Mouse (Mus musculus): ENCODE results near the gene Prss50.
A peak's percentile ranks its signal among the peaks of the same experiment; 100 is the strongest.

Gene Prss50

DNA sequence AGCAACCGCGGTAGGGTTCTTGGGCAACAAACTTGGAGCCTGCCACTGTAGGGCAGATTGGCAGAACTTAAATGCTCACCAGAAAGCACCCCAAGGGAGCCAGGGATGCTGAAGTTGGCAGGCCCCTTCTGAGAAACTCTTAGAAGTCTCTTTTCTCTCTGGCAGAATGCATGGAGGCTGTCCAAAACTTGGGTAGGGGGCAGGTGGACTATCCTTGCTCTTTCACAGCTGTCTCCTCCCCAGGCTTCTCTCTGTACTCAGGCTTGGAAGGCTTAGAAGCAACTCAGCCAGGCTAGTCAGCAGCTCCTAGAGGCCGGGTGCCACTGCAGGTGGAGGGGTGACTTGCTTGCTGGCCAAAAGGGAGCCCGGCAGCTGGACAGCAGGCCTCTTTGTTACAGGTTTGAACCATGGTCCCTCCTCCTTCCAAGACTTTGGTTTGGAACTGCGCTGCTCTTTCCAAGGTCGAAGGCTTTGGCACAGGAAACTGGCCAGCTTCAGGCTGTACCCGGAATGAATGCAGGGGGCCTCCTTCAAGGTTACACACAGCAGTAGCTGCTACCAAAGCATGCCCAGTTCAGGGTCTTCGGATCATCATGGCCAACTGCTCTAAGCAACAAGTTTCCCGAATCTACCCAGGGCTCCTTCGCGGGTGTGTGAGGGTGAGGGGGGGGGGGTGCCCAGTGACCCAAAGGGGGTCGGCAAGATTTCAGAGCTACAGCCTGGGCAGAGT, 21.6 kb downstream of the Prss50 start, which contains the start of gene Als2cl:
Gene Als2cl (plus strand): TSS at position 680 of the 730 bp plus-strand sequence.
- H3K36me3 ChIP-seq (ENCODE audit: insufficient read depth, low read length) = peaks cover 11% of the 10 kb centered on the region; the same call in 1 of the 2 replicates
- H3K4me3 ChIP-seq (replicated peaks; ENCODE audit: low read length) = peak within 1 kb of the TSS; percentile 86
- H3K9me3 ChIP-seq (ENCODE audit: low read length) = no peaks in the 10 kb centered on the region
- peaks cover 48% of the 10 kb centered on the region for H3K27me3 ChIP-seq (ENCODE audit: insufficient read depth, low read length)
- no peak for TF ChIP-seq POU5F1 (IDR thresholded peaks at IDR 0.05; ENCODE audit: borderline replicate concordance, low read length)
- no peak for TF ChIP-seq NANOG (IDR thresholded peaks at IDR 0.05; ENCODE audit: borderline replicate concordance, low read length)
- no peak for TF ChIP-seq CTCF (conservative IDR thresholded peaks at IDR 0.05; ENCODE audit: low read length)
- H3K4me1 ChIP-seq (replicated peaks; ENCODE audit: low read depth, low read length) = peaks cover 51% of the 10 kb centered on the region

DNA sequence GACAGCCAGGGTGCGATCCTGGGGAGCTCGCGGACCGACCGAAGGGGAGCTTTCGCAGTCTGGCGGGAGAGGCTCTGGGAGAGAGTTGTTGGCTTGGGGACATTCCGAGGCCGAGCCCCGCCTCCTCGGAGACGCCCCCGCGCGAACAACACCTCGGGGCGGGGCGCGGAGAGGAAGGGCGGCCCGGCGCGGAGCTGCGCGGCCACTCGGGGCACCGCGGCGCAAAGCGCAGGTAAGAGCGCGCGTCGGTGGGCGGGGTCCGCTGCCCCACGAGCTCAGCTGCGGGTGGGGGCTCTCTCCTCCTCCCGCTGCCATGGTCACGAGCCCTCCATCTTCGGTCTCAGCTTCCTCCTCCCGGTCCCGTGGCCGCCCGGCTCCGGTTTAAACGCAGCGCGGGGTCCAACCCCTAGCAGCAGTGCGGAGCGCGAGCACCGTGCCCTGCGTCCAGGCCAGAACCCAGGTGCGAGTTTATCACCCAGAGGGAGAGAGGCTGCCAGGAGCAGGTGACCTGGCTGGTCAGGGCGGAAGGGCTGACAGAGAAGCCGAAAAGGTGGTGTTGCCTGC, 22.3 kb downstream of the Prss50 start, which contains the start of gene Tmie:
Gene Tmie (minus strand): TSS at position 116 of the 564 bp plus-strand sequence.
- peaks cover 18% of the 10 kb centered on the region for H3K36me3 ChIP-seq (ENCODE audit: insufficient read depth, low read length)
- no peak for TF ChIP-seq CTCF (conservative IDR thresholded peaks at IDR 0.05; ENCODE audit: low read length)
- no peak for TF ChIP-seq NANOG (IDR thresholded peaks at IDR 0.05; ENCODE audit: borderline replicate concordance, low read length)
- TF ChIP-seq POU5F1 (IDR thresholded peaks at IDR 0.05; ENCODE audit: borderline replicate concordance, low read length) = no peak
- H3K27me3 ChIP-seq (ENCODE audit: insufficient read depth, low read length) = peaks cover 45% of the 10 kb centered on the region
- peak within 1 kb of the TSS; percentile 86 for H3K4me3 ChIP-seq (replicated peaks; ENCODE audit: low read length)
- H3K4me1 ChIP-seq (replicated peaks; ENCODE audit: low read depth, low read length) = peaks cover 46% of the 10 kb centered on the region
- H3K9me3 ChIP-seq (ENCODE audit: low read length) = no peaks in the 10 kb centered on the region

GRCm38 (mm10) chr9:110880772-110881171, 23.0 kb downstream of the Prss50 start:
- H3K36me3 ChIP-seq (ENCODE audit: insufficient read depth, low read length) = peaks cover 25% of the 10 kb centered on the region
- peak overlapping the region; percentile 86 for H3K4me3 ChIP-seq (replicated peaks; ENCODE audit: low read length)
- TF ChIP-seq POU5F1 (IDR thresholded peaks at IDR 0.05; ENCODE audit: borderline replicate concordance, low read length) (no peak), CTCF (conservative IDR thresholded peaks at IDR 0.05; ENCODE audit: low read length) (no peak), NANOG (IDR thresholded peaks at IDR 0.05; ENCODE audit: borderline replicate concordance, low read length) (no peak)
- H3K27me3 ChIP-seq (ENCODE audit: insufficient read depth, low read length) = peaks cover 45% of the 10 kb centered on the region
- peaks cover 40% of the 10 kb centered on the region for H3K4me1 ChIP-seq (replicated peaks; ENCODE audit: low read depth, low read length)
- no peaks in the 10 kb centered on the region for H3K9me3 ChIP-seq (ENCODE audit: low read length)

DNA sequence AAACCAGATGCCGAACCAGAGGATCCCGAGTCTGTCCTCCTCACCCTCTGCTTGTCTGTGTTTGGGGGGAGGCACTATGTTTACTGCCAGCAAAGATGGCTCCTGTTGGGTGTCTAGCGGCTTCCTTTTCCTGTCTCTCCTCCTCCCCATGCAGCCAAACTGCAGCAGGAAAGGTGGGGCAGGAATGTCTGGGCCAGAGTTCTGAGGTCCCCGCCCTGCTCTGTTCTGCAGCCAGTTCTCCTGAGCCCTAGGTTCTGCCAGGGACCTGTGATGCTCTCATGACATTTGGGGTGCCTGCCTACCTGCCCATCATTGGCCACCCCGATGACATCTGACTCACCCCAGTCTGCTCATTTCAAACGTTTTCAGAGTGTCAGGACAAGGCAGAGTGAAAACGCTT, 24.2 kb downstream of the Prss50 start:
- Histone ChIP-seq H3K4me3 (replicated peaks; ENCODE audit: low read length) (0 out of 2 replicates have a peak overlapping the region, but pooled peaks have one; percentile 32), H3K4me1 (replicated peaks; ENCODE audit: low read depth, low read length) (peaks cover 43% of the 10 kb centered on the region), H3K27me3 (ENCODE audit: insufficient read depth, low read length) (peaks cover 42% of the 10 kb centered on the region), H3K36me3 (ENCODE audit: insufficient read depth, low read length) (peaks cover 35% of the 10 kb centered on the region), H3K9me3 (ENCODE audit: low read length) (no peaks in the 10 kb centered on the region)
- TF ChIP-seq POU5F1 (IDR thresholded peaks at IDR 0.05; ENCODE audit: borderline replicate concordance, low read length) (no peak), NANOG (IDR thresholded peaks at IDR 0.05; ENCODE audit: borderline replicate concordance, low read length) (no peak), CTCF (conservative IDR thresholded peaks at IDR 0.05; ENCODE audit: low read length) (no peak)

DNA sequence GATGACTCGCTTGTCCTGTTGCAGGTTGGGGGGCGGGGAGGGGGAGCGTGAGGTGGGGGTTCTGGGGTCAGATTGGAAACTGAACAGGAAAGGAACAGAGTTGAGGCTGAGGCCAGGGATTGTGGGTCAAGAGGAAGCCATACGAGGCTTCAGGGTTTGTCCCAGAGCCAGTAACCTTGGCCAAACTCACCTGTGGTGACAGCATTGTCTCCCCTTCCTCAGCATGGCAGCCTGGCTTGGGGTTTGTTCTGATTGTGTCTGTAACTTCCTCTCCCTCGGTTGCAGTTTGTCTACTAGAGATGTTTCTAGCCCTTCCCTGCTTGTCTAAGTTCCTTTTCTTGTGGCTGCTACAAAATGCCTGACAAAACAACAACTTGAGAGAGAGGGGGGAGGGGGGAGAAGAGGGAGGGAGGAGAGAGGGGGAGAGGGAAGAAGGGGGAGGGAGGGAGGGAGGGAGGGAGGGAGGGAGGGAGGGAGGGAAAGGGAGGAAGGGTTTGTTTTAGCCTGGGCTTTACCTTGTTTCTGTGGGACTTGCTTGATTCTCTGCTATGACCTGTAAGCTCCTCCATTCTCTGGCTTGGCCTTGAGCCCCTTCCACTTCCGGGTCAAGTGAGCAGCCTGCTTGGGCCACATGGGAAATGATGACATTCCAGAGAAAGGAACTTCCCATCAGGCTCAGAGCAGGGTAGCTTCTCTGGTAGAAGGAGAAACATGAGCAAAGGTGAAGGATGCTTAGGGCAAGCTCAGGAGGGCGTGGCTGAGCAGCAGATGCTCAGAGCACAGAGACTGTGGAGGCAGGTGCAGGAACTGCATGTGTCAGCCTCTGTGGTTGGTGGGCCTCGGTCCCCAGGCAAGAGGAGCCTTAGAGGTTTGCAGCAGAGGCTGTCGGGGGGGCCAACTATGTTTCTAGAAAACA, 29.9 kb downstream of the Prss50 start:
- H3K9me3 ChIP-seq (ENCODE audit: low read length) = no peaks in the 10 kb centered on the region
- H3K27me3 ChIP-seq (ENCODE audit: insufficient read depth, low read length) = no peaks in the 10 kb centered on the region
- H3K4me1 ChIP-seq (replicated peaks; ENCODE audit: low read depth, low read length) = peaks cover 53% of the 10 kb centered on the region
- H3K4me3 ChIP-seq (replicated peaks; ENCODE audit: low read length) = peak overlapping the region; percentile 69
- H3K36me3 ChIP-seq (ENCODE audit: insufficient read depth, low read length) = peaks cover 61% of the 10 kb centered on the region
- no peak for TF ChIP-seq POU5F1 (IDR thresholded peaks at IDR 0.05; ENCODE audit: borderline replicate concordance, low read length)
- TF ChIP-seq CTCF (conservative IDR thresholded peaks at IDR 0.05; ENCODE audit: low read length) = no peak
- no peak for TF ChIP-seq NANOG (IDR thresholded peaks at IDR 0.05; ENCODE audit: borderline replicate concordance, low read length)

GRCm38 (mm10) chr9:110888935-110889334, 31.2 kb downstream of the Prss50 start:
- TF ChIP-seq NANOG (IDR thresholded peaks at IDR 0.05; ENCODE audit: borderline replicate concordance, low read length) = no peak
- TF ChIP-seq POU5F1 (IDR thresholded peaks at IDR 0.05; ENCODE audit: borderline replicate concordance, low read length) = no peak
- Histone ChIP-seq H3K4me1 (replicated peaks; ENCODE audit: low read depth, low read length) (peaks cover 58% of the 10 kb centered on the region), H3K36me3 (ENCODE audit: insufficient read depth, low read length) (peaks cover 67% of the 10 kb centered on the region), H3K9me3 (ENCODE audit: low read length) (no peaks in the 10 kb centered on the region), H3K4me3 (replicated peaks; ENCODE audit: low read length) (peak overlapping the region; percentile 69), H3K27me3 (ENCODE audit: insufficient read depth, low read length) (no peaks in the 10 kb centered on the region)

GRCm38 (mm10) chr9:110890026-110890783, 32.4 kb downstream of the Prss50 start:
- H3K4me1 ChIP-seq (replicated peaks; ENCODE audit: low read depth, low read length) = peaks cover 65% of the 10 kb centered on the region
- H3K4me3 ChIP-seq (replicated peaks; ENCODE audit: low read length) = peak overlapping the region; percentile 69
- TF ChIP-seq POU5F1 (IDR thresholded peaks at IDR 0.05; ENCODE audit: borderline replicate concordance, low read length) = no peak
- TF ChIP-seq CTCF (conservative IDR thresholded peaks at IDR 0.05; ENCODE audit: low read length) = peak; percentile 93
- TF ChIP-seq NANOG (IDR thresholded peaks at IDR 0.05; ENCODE audit: borderline replicate concordance, low read length) = no peak
- H3K27me3 ChIP-seq (ENCODE audit: insufficient read depth, low read length) = no peaks in the 10 kb centered on the region
- peaks cover 66% of the 10 kb centered on the region for H3K36me3 ChIP-seq (ENCODE audit: insufficient read depth, low read length)
- H3K9me3 ChIP-seq (ENCODE audit: low read length) = no peaks in the 10 kb centered on the region

Data from E14TG2a.4 (cell line).